Mouse (Mus musculus): ENCODE data around the gene Tmem151b. TPM values are rescaled to one million over a fixed set of nuclear protein-coding genes. Genes with fewer than 3 reads are reported as not detected.

Tmem151b gene
- polyA plus RNA-seq, 1 experiment = not detected

DNA sequence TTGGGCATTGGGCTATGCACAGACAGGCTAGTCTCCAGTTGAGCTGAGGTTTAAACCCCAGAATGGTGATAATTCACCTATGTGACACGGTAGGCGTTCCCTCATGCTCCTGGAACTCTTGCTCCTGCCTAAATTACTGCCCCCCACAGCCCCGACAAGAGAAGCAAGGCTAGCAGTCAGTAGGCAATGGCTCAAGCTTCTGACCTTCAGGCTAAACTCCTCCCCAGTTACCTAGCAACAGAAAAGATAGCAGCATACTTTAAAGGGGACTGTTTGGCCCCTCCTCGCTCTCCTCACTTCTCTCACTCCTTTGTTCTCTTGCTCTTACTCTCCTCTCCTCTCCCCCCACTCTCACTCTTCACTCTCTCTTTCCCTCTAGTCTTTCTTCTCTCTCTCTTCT is 48.5 kb downstream of the Tmem151b start:
- Histone ChIP-seq H3K27ac (replicated peaks; ENCODE audit: low read depth, low read length) (no peak overlapping the region), H3K4me1 (ENCODE audit: control insufficient read depth, insufficient read depth, insufficient read length, low read length) (no peaks in the 10 kb centered on the region)

DNA sequence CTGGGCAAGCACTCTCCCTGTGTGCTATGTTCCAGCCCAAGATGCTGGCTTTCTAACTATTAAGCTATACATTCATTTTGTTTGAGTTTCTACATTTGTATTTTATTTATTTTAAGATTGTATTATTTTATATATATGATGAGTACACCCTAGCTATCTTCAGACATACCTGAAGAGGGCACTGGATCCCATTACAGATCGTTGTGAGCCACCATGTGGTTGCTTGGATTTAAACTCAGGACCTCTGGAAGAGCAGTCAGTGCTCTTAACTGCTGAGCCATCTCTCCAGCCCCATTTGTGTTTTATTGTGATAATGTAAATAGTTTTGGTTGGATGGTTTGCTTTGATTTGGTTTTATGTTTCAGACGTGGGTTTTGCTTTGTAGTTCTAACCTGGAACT is 50.0 kb downstream of the Tmem151b start:
- H3K4me3 ChIP-seq (ENCODE audit: insufficient read depth, low read depth, low read length) = no peak overlapping the region
- no peaks in the 10 kb centered on the region for H3K4me1 ChIP-seq (ENCODE audit: control insufficient read depth, insufficient read depth, insufficient read length, low read length)
- no peak overlapping the region for H3K27ac ChIP-seq (replicated peaks; ENCODE audit: low read depth, low read length)

More for the DNA sequence above, 48.5 kb downstream of the Tmem151b start:
- H3K4me3 ChIP-seq (ENCODE audit: insufficient read depth, low read depth, low read length) = no peak overlapping the region

DNA sequence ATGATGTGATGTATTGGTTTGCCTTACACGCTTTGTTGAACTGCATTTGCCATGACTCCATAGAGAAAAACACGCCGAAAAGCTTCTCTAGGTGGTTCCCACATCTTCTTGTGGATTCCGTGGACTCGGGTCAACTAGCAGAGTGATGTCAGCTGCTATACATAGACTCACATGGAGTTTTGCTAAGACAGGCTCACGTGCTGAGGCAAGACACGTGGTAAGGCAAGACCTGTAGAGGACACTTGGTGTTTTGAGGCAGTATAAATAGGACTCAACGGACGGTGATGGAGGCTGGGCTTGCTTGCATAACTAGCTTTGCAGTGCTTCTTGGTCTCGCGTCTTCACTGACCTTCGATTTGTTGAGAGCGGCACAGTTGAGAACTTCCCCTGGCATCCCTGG is 51.1 kb downstream of the Tmem151b start:
- H3K4me1 ChIP-seq (ENCODE audit: control insufficient read depth, insufficient read depth, insufficient read length, low read length) = no peaks in the 10 kb centered on the region
- no peak overlapping the region for H3K27ac ChIP-seq (replicated peaks; ENCODE audit: low read depth, low read length)

DNA sequence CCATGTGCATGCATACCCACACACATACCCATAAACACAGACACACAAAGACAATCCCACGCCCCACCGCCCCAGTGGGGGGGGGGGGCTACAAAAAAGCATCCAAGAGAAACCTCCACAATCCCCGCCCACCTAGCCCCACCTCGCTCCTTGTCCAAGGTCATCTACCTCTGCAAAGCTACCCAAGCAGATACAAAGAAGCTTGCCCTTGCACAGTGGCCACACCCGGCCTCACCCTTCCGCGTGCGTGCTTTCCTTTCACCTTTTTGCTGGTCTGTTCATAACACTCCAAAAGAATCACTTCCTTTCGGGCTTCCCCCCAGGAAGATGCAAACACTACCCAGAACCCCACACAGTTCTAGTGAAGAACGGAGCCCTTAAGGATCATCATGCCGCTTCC is 54.1 kb downstream of the Tmem151b start:
- no peak overlapping the region for H3K27ac ChIP-seq (replicated peaks; ENCODE audit: low read depth, low read length)
- H3K4me3 ChIP-seq (ENCODE audit: insufficient read depth, low read depth, low read length) = no peak overlapping the region
- H3K4me1 ChIP-seq (ENCODE audit: control insufficient read depth, insufficient read depth, insufficient read length, low read length) = no peaks in the 10 kb centered on the region

More for the DNA sequence above, 51.1 kb downstream of the Tmem151b start:
- H3K4me3 ChIP-seq (ENCODE audit: insufficient read depth, low read depth, low read length) = no peak overlapping the region

Other genes with a start within 250 kb of the Tmem151b start
- gene Cdc5l, start 115.9 kb downstream of the Tmem151b start, polyA plus RNA-seq (2012; ENCODE audit: insufficient read depth, insufficient read length, missing spikeins) = 15.9 and 16.4 TPM in 2 replicates
- not detected in 2 replicates for gene Spats1, start 74.3 kb downstream of the Tmem151b start, polyA plus RNA-seq (2012; ENCODE audit: insufficient read depth, insufficient read length, missing spikeins)
- gene Aars2, start 42.8 kb downstream of the Tmem151b start, polyA plus RNA-seq (2012; ENCODE audit: insufficient read depth, insufficient read length, missing spikeins) = 16.0 and 16.1 TPM in 2 replicates
- not detected in 2 replicates for gene Tcte1, start 26.2 kb downstream of the Tmem151b start, polyA plus RNA-seq (2012; ENCODE audit: insufficient read depth, insufficient read length, missing spikeins)
- 1.4 and 1.6 TPM in 2 replicates for gene Nfkbie, start 6.0 kb upstream of the Tmem151b start, polyA plus RNA-seq (2012; ENCODE audit: insufficient read depth, insufficient read length, missing spikeins)
- gene Slc35b2, start 14.2 kb upstream of the Tmem151b start, polyA plus RNA-seq (2012; ENCODE audit: insufficient read depth, insufficient read length, missing spikeins) = 17.0 and 36.4 TPM in 2 replicates
- gene Hsp90ab1, start 23.6 kb upstream of the Tmem151b start, polyA plus RNA-seq (2012; ENCODE audit: insufficient read depth, insufficient read length, missing spikeins) = 869 and 998 TPM in 2 replicates
- gene Slc29a1, start 49.9 kb upstream of the Tmem151b start, polyA plus RNA-seq (2012; ENCODE audit: insufficient read depth, insufficient read length, missing spikeins) = 32.8 and 56.5 TPM in 2 replicates
- not detected in 2 replicates for gene Mymx, start 52.4 kb upstream of the Tmem151b start, polyA plus RNA-seq (2012; ENCODE audit: insufficient read depth, insufficient read length, missing spikeins)
- gene Capn11, start 109.6 kb upstream of the Tmem151b start, polyA plus RNA-seq (2012; ENCODE audit: insufficient read depth, insufficient read length, missing spikeins) = not detected in 2 replicates
- gene Mrpl14, start 136.6 kb upstream of the Tmem151b start, polyA plus RNA-seq (2012; ENCODE audit: insufficient read depth, insufficient read length, missing spikeins) = 138 and 175 TPM in 2 replicates
- 14.2 and 24.2 TPM in 2 replicates for gene Tmem63b, start 137.2 kb upstream of the Tmem151b start, polyA plus RNA-seq (2012; ENCODE audit: insufficient read depth, insufficient read length, missing spikeins)
- not detected in 2 replicates for gene 1600014C23Rik, start 184.2 kb upstream of the Tmem151b start, polyA plus RNA-seq (2012; ENCODE audit: insufficient read depth, insufficient read length, missing spikeins)